Mouse (Mus musculus): ENCODE data around the gene Fam198b. TPM values are rescaled to one million over a fixed set of nuclear protein-coding genes. Genes with fewer than 3 reads are reported as not detected.

The Fam198b gene
- polyA plus RNA-seq, 1 experiment: 2.5 TPM

- Histone ChIP-seq H3K27me3 (ENCODE audit: control insufficient read depth, insufficient read depth, insufficient read length) (no peaks in the 10 kb centered on the region), H3K79me3 (ENCODE audit: low read depth) (no peaks in the 10 kb centered on the region), H3K79me2 (ENCODE audit: control insufficient read depth, insufficient read depth) (no peaks in the 10 kb centered on the region), H3ac (ENCODE audit: control insufficient read depth, insufficient read length, low read depth) (no peak overlapping the region), H3K36me3 (ENCODE audit: control insufficient read depth, insufficient read depth) (no peaks in the 10 kb centered on the region), H3K4me3 (ENCODE audit: insufficient read depth, poor library complexity, severe bottlenecking) (no peak overlapping the region)
- TF ChIP-seq CEBPB (IDR thresholded peaks at IDR 0.05; ENCODE audit: low read depth) (no peak), MYOG (IDR thresholded peaks at IDR 0.05; ENCODE audit: control insufficient read depth, extremely low read depth, insufficient read length) (no peak), USF1 (IDR thresholded peaks at IDR 0.05; ENCODE audit: low read depth) (no peak), FOSL1 (IDR thresholded peaks at IDR 0.05; ENCODE audit: insufficient read depth, low read length, poor library complexity, severe bottlenecking) (no peak), MYOD1 (IDR thresholded peaks at IDR 0.05; ENCODE audit: control insufficient read depth, insufficient read length, low read depth) (no peak), CTCF (IDR thresholded peaks at IDR 0.05; ENCODE audit: control insufficient read depth, insufficient read depth, insufficient read length) (no peak), MAX (IDR thresholded peaks at IDR 0.05) (no peak)
These were observed 34.4 kb downstream of the Fam198b start for GRCm38 (mm10) chr3:79918761-79919160.

- Histone ChIP-seq H3K79me3 (ENCODE audit: low read depth) (no peaks in the 10 kb centered on the region), H3K79me2 (ENCODE audit: control insufficient read depth, insufficient read depth) (no peaks in the 10 kb centered on the region), H3K4me3 (ENCODE audit: insufficient read depth, poor library complexity, severe bottlenecking) (no peak overlapping the region), H3K27me3 (ENCODE audit: control insufficient read depth, insufficient read depth, insufficient read length) (no peaks in the 10 kb centered on the region), H3ac (ENCODE audit: control insufficient read depth, insufficient read length, low read depth) (no peak overlapping the region), H3K36me3 (ENCODE audit: control insufficient read depth, insufficient read depth) (no peaks in the 10 kb centered on the region)
- TF ChIP-seq MYOD1 (IDR thresholded peaks at IDR 0.05; ENCODE audit: control insufficient read depth, insufficient read length, low read depth) (no peak), MYOG (IDR thresholded peaks at IDR 0.05; ENCODE audit: control insufficient read depth, extremely low read depth, insufficient read length) (no peak), CTCF (IDR thresholded peaks at IDR 0.05; ENCODE audit: control insufficient read depth, insufficient read depth, insufficient read length) (no peak), FOSL1 (IDR thresholded peaks at IDR 0.05; ENCODE audit: insufficient read depth, low read length, poor library complexity, severe bottlenecking) (no peak), CEBPB (IDR thresholded peaks at IDR 0.05; ENCODE audit: low read depth) (no peak)
These were observed 41.8 kb downstream of the Fam198b start for GRCm38 (mm10) chr3:79925950-79926697.

GRCm38 (mm10) chr3:79927050-79927449 lies 42.7 kb downstream of the Fam198b start:
- no peak for TF ChIP-seq CTCF (IDR thresholded peaks at IDR 0.05; ENCODE audit: control insufficient read depth, insufficient read depth, insufficient read length)
- TF ChIP-seq MAX (IDR thresholded peaks at IDR 0.05): no peak
- TF ChIP-seq CEBPB (IDR thresholded peaks at IDR 0.05; ENCODE audit: low read depth): no peak
- TF ChIP-seq USF1 (IDR thresholded peaks at IDR 0.05; ENCODE audit: low read depth): no peak
- no peak for TF ChIP-seq MYOD1 (IDR thresholded peaks at IDR 0.05; ENCODE audit: control insufficient read depth, insufficient read length, low read depth)
- no peak for TF ChIP-seq MYOG (IDR thresholded peaks at IDR 0.05; ENCODE audit: control insufficient read depth, extremely low read depth, insufficient read length)
- no peak for TF ChIP-seq FOSL1 (IDR thresholded peaks at IDR 0.05; ENCODE audit: insufficient read depth, low read length, poor library complexity, severe bottlenecking)
- Histone ChIP-seq H3K79me3 (ENCODE audit: low read depth) (no peaks in the 10 kb centered on the region), H3K27me3 (ENCODE audit: control insufficient read depth, insufficient read depth, insufficient read length) (no peaks in the 10 kb centered on the region), H3K36me3 (ENCODE audit: control insufficient read depth, insufficient read depth) (no peaks in the 10 kb centered on the region), H3ac (ENCODE audit: control insufficient read depth, insufficient read length, low read depth) (no peak overlapping the region), H3K4me3 (ENCODE audit: insufficient read depth, poor library complexity, severe bottlenecking) (no peak overlapping the region), H3K79me2 (ENCODE audit: control insufficient read depth, insufficient read depth) (no peaks in the 10 kb centered on the region)

GRCm38 (mm10) chr3:79928409-79928808 lies 44.1 kb downstream of the Fam198b start:
- H3K27me3 ChIP-seq (ENCODE audit: control insufficient read depth, insufficient read depth, insufficient read length): no peaks in the 10 kb centered on the region
- no peak for TF ChIP-seq MYOG (IDR thresholded peaks at IDR 0.05; ENCODE audit: control insufficient read depth, extremely low read depth, insufficient read length)
- no peak for TF ChIP-seq USF1 (IDR thresholded peaks at IDR 0.05; ENCODE audit: low read depth)
- TF ChIP-seq CTCF (IDR thresholded peaks at IDR 0.05; ENCODE audit: control insufficient read depth, insufficient read depth, insufficient read length): no peak
- TF ChIP-seq FOSL1 (IDR thresholded peaks at IDR 0.05; ENCODE audit: insufficient read depth, low read length, poor library complexity, severe bottlenecking): no peak
- TF ChIP-seq MAX (IDR thresholded peaks at IDR 0.05): no peak
- TF ChIP-seq CEBPB (IDR thresholded peaks at IDR 0.05; ENCODE audit: low read depth): no peak
- no peak for TF ChIP-seq MYOD1 (IDR thresholded peaks at IDR 0.05; ENCODE audit: control insufficient read depth, insufficient read length, low read depth)
- no peak overlapping the region for H3K4me3 ChIP-seq (ENCODE audit: insufficient read depth, poor library complexity, severe bottlenecking)
- no peaks in the 10 kb centered on the region for H3K79me2 ChIP-seq (ENCODE audit: control insufficient read depth, insufficient read depth)
- no peak overlapping the region for H3ac ChIP-seq (ENCODE audit: control insufficient read depth, insufficient read length, low read depth)
- no peaks in the 10 kb centered on the region for H3K79me3 ChIP-seq (ENCODE audit: low read depth)
- no peaks in the 10 kb centered on the region for H3K36me3 ChIP-seq (ENCODE audit: control insufficient read depth, insufficient read depth)

- TF ChIP-seq CEBPB (IDR thresholded peaks at IDR 0.05; ENCODE audit: low read depth): no peak
- no peak for TF ChIP-seq USF1 (IDR thresholded peaks at IDR 0.05; ENCODE audit: low read depth)
- TF ChIP-seq MYOD1 (IDR thresholded peaks at IDR 0.05; ENCODE audit: control insufficient read depth, insufficient read length, low read depth): no peak
- TF ChIP-seq FOSL1 (IDR thresholded peaks at IDR 0.05; ENCODE audit: insufficient read depth, low read length, poor library complexity, severe bottlenecking): no peak
- no peak for TF ChIP-seq MYOG (IDR thresholded peaks at IDR 0.05; ENCODE audit: control insufficient read depth, extremely low read depth, insufficient read length)
- H3K27me3 ChIP-seq (ENCODE audit: control insufficient read depth, insufficient read depth, insufficient read length): no peaks in the 10 kb centered on the region
- no peaks in the 10 kb centered on the region for H3K79me2 ChIP-seq (ENCODE audit: control insufficient read depth, insufficient read depth)
- no peaks in the 10 kb centered on the region for H3K79me3 ChIP-seq (ENCODE audit: low read depth)
- H3K4me3 ChIP-seq (ENCODE audit: insufficient read depth, poor library complexity, severe bottlenecking): no peak overlapping the region
- H3ac ChIP-seq (ENCODE audit: control insufficient read depth, insufficient read length, low read depth): no peak overlapping the region
- H3K36me3 ChIP-seq (ENCODE audit: control insufficient read depth, insufficient read depth): no peaks in the 10 kb centered on the region
These were observed 45.9 kb downstream of the Fam198b start for GRCm38 (mm10) chr3:79930141-79930744.
